Mouse (Mus musculus): ENCODE data around the gene Col6a4. TPM values are rescaled to one million over a fixed set of nuclear protein-coding genes. Genes with fewer than 3 reads are reported as not detected.

Col6a4 gene
- total and polyA plus RNA-seq, 3 experiments, result 0.08 to 0.74 (median 0.47) TPM

DNA sequence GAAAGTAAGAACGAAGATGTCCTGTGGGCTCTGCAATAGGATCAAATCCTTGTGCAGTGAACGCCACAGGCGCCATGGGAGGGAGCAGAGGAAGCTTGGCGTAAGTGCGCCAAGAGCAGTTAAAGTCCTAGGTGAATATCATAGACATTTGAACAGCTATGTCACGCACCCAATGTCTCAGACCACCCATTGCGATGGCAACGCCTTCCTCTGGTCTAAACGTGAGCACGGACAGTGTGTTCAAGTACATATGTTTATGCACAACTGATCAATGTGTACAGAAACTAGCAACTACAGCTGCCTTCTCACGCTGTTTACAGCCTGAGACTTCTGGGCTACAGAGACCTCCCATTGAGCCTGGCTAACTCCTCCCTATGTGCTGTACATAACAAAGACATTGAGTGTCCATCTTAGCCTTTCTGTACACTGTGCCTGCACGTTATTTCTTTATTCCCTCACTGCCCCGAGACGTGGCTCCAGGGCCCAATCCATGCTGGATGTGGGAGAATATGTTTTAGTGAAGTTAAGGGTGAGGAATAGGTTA, 125.2 kb downstream of the Col6a4 start:
- TF ChIP-seq E2F4 (IDR thresholded peaks at IDR 0.05; ENCODE audit: insufficient replicate concordance, low read depth, low read length), result no peak
- no peak for TF ChIP-seq NELFE (IDR thresholded peaks at IDR 0.05; ENCODE audit: low read depth, low read length)
- no peak for TF ChIP-seq GABPA (IDR thresholded peaks at IDR 0.05; ENCODE audit: insufficient replicate concordance, low read depth, low read length)
- no peak for TF ChIP-seq CHD2 (IDR thresholded peaks at IDR 0.05; ENCODE audit: low read length)
- TF ChIP-seq SMC3 (IDR thresholded peaks at IDR 0.05; ENCODE audit: low read depth, low read length), result no peak
- no peak for TF ChIP-seq KAT2A (IDR thresholded peaks at IDR 0.05; ENCODE audit: insufficient replicate concordance, low read length)
- TF ChIP-seq ZNF384 (IDR thresholded peaks at IDR 0.05; ENCODE audit: low read depth, low read length), result no peak
- no peak for TF ChIP-seq USF2 (conservative IDR thresholded peaks at IDR 0.05; ENCODE audit: low read depth, low read length)
- no peak for TF ChIP-seq UBTF (IDR thresholded peaks at IDR 0.05; ENCODE audit: low read depth, low read length)
- TF ChIP-seq BHLHE40 (IDR thresholded peaks at IDR 0.05; ENCODE audit: low read depth, low read length), result no peak
- no peak for TF ChIP-seq ETS1 (conservative IDR thresholded peaks at IDR 0.05; ENCODE audit: low read depth, low read length)
- TF ChIP-seq IRF4 (IDR thresholded peaks at IDR 0.05; ENCODE audit: low read depth, low read length), result no peak
- TF ChIP-seq MAZ (IDR thresholded peaks at IDR 0.05; ENCODE audit: low read depth, low read length), result no peak
- TF ChIP-seq MAFK (IDR thresholded peaks at IDR 0.05; ENCODE audit: insufficient replicate concordance, low read length), result no peak
- no peak overlapping the region for H3K4me2 ChIP-seq (ENCODE audit: insufficient read depth, low read depth, poor library complexity, severe bottlenecking)
- no peaks in the 10 kb centered on the region for H3K4me1 ChIP-seq (ENCODE audit: control insufficient read depth in 1 of 2, insufficient read depth in 2 of 2)
- H3K27me3 ChIP-seq (replicated peaks), result peaks cover 37% of the 10 kb centered on the region
- no peak for DNase-seq (ENCODE audit: extremely low read depth)
- H3K9ac ChIP-seq (ENCODE audit: insufficient read depth, low read depth), result no peak overlapping the region
- no peak overlapping the region for H3K4me3 ChIP-seq (replicated peaks in 1 of 3; ENCODE audit: low read depth in 2 of 3, low read length in 2 of 3, poor library complexity in 1 of 3)
- dilution Hi-C loops (cut with MboI; ENCODE audit: extremely low pct_ligation_motif_present, extremely low pct_unique_long_range_greater_than_20kb, low sequenced_read_pairs) (no loop called here), in situ Hi-C loops (cut with MboI; ENCODE audit: low pct_ligation_motif_present, low pct_unique_long_range_greater_than_20kb, low sequenced_read_pairs) (no loop called here)
- no peak overlapping the region for H3K27ac ChIP-seq (ENCODE audit: insufficient read depth, low read depth)
- peaks cover 2% of the 10 kb centered on the region for H3K9me3 ChIP-seq (replicated peaks; ENCODE audit: low read length)
- no peaks in the 10 kb centered on the region for H3K79me2 ChIP-seq (replicated peaks; ENCODE audit: control insufficient read depth, extremely low read depth, insufficient read depth, poor library complexity, severe bottlenecking)
- no peaks in the 10 kb centered on the region for H3K36me3 ChIP-seq (replicated peaks in 1 of 2; ENCODE audit: control insufficient read depth in 1 of 2, insufficient read depth in 1 of 2, low read length in 1 of 2)

DNA sequence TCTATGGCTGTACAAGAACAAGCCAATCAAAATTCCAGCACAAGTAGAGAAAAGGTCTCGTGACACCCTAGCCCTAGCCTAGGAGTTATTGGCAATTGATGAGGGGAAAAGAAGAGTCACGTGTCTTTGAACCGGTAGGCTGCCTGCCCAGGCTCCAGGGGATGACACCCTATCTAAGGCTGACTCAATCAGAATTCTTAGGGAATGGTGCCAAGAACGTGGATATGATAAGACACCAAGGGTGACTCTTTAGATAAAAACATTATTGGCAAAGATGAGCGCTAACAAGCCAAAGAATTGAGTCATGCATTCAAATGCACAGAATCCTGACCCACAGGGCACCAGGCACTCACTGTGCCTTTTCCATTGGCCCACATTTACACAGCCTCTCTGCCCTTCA, 125.7 kb downstream of the Col6a4 start:
- H3K9me3 ChIP-seq (replicated peaks; ENCODE audit: low read length), result peaks cover 2% of the 10 kb centered on the region
- no peaks in the 10 kb centered on the region for H3K79me2 ChIP-seq (replicated peaks; ENCODE audit: control insufficient read depth, extremely low read depth, insufficient read depth, poor library complexity, severe bottlenecking)
- H3K9ac ChIP-seq (ENCODE audit: insufficient read depth, low read depth), result no peak overlapping the region
- no peak for DNase-seq (ENCODE audit: extremely low read depth)
- no peak overlapping the region for H3K27ac ChIP-seq (ENCODE audit: insufficient read depth, low read depth)
- dilution Hi-C loops (cut with MboI; ENCODE audit: extremely low pct_ligation_motif_present, extremely low pct_unique_long_range_greater_than_20kb, low sequenced_read_pairs), result no loop called here
- no peak overlapping the region for H3K4me2 ChIP-seq (ENCODE audit: insufficient read depth, low read depth, poor library complexity, severe bottlenecking)
- no peak for TF ChIP-seq TBP (conservative IDR thresholded peaks at IDR 0.05; ENCODE audit: low read depth, low read length)
- H3K27me3 ChIP-seq (replicated peaks), result peaks cover 37% of the 10 kb centered on the region
- H3K4me1 ChIP-seq (ENCODE audit: control insufficient read depth in 1 of 2, insufficient read depth in 2 of 2), result no peaks in the 10 kb centered on the region
- in situ Hi-C loops (cut with MboI; ENCODE audit: low pct_ligation_motif_present, low pct_unique_long_range_greater_than_20kb, low sequenced_read_pairs), result no loop called here
- no peaks in the 10 kb centered on the region for H3K36me3 ChIP-seq (replicated peaks in 1 of 2; ENCODE audit: control insufficient read depth in 1 of 2, insufficient read depth in 1 of 2, low read length in 1 of 2)
- no peak overlapping the region for H3K4me3 ChIP-seq (replicated peaks in 1 of 3; ENCODE audit: low read depth in 2 of 3, low read length in 2 of 3, poor library complexity in 1 of 3)
